ENCODE assay signal across 40 mouse cellular contexts in genomic region chr10:130287201-130287600, GRCm38 (mm10). TPM values are rescaled to one million over a fixed set of nuclear protein-coding genes. Genes with fewer than 3 reads are reported as not detected.
A peak's percentile ranks its signal among the peaks of the same experiment; 100 is the strongest.
DNase-seq lines count a peak whose midpoint lies in the region; ATAC-seq and TF ChIP-seq lines count a peak whose summit lies in the region.
"Had no signal": no experiment of that assay in that cellular context is flagged by ENCODE, and none has a peak within 500 bp of the region (broad histone marks: within the 10 kb centered on the region; RNA-seq: fewer than 3 reads in every experiment).

No protein-coding gene starts in this region.

- WGBS in liver, embryonic 12.5 days (ENCODE audit: insufficient replicate concordance), result 52% methylated on average over 1 of the region's 1 CpGs
- 43% methylated on average over 1 of the region's 1 CpGs for WGBS in cerebellum, adult 2 months

- H3K4me3 ChIP-seq in liver, embryonic 12.5 days, result no peak overlapping the region
- no peak overlapping the region for H3K4me3 ChIP-seq in cerebellum, adult 2 months (replicated peaks; ENCODE audit: insufficient read depth, low read depth, low read length)
- H3K4me3 ChIP-seq: erythroblast, embryonic 14.5 days; forebrain, embryonic 12.5 days; hindbrain, embryonic 10.5 days; hindbrain, embryonic 15.5 days; layer of hippocampus, adult 2 months; limb, embryonic 10.5 days; limb, embryonic 15.5 days; myocyte; neural tube, embryonic 12.5 days had no signal

- no peak overlapping the region for H3K27ac ChIP-seq in liver, embryonic 12.5 days
- H3K27ac ChIP-seq in cerebellum, adult 2 months (ENCODE audit: insufficient read depth, low read length), result no peak overlapping the region
- H3K27ac ChIP-seq: forebrain, embryonic 12.5 days; hindbrain, embryonic 15.5 days; layer of hippocampus, adult 2 months; limb, embryonic 10.5 days; limb, embryonic 15.5 days; liver, embryonic 14.5 days; macrophage; neural tube, embryonic 12.5 days; stomach, postnatal 0 days had no signal

- TF ChIP-seq POLR2A in cerebellum, adult 2 months (IDR thresholded peaks at IDR 0.05; ENCODE audit: borderline replicate concordance, insufficient read depth, low read length), result no peak

- intact Hi-C loops in left cerebral cortex, postnatal 4 days (cut with DNase I), result no loop called here

- no peaks in the 10 kb centered on the region for H3K9me3 ChIP-seq in liver, embryonic 12.5 days (replicated peaks)
- H3K9me3 ChIP-seq: forebrain, embryonic 12.5 days; G1E; hindbrain, embryonic 10.5 days; hindbrain, embryonic 15.5 days; limb, embryonic 10.5 days; limb, embryonic 15.5 days; neural tube, embryonic 12.5 days had no signal

- no peaks in the 10 kb centered on the region for H3K36me3 ChIP-seq in liver, embryonic 12.5 days
- H3K36me3 ChIP-seq: forebrain, embryonic 12.5 days; G1E; hindbrain, embryonic 10.5 days; hindbrain, embryonic 15.5 days; limb, embryonic 10.5 days; limb, embryonic 15.5 days; neural tube, embryonic 12.5 days had no signal

- TF ChIP-seq CTCF in cerebellum, adult 2 months (IDR thresholded peaks at IDR 0.05; ENCODE audit: borderline replicate concordance, insufficient read depth, low read depth, low read length), result no peak

- ATAC-seq in frontal cortex, adult (ENCODE audit: low TSS enrichment), result peak; percentile 100
- no peak for ATAC-seq in liver, embryonic 12.5 days
- ATAC-seq: inflammation-experienced regulatory T-cells, adult 6 months had no signal

- no peak overlapping the region for H3K9ac ChIP-seq in liver, embryonic 12.5 days
- H3K9ac ChIP-seq: forebrain, embryonic 12.5 days; hindbrain, embryonic 15.5 days; limb, embryonic 15.5 days; liver, embryonic 14.5 days; neural tube, embryonic 12.5 days had no signal

- no peaks in the 10 kb centered on the region for H3K4me1 ChIP-seq in liver, embryonic 12.5 days
- H3K4me1 ChIP-seq in cerebellum, adult 2 months (ENCODE audit: control insufficient read depth, insufficient read depth, low read length), result no peaks in the 10 kb centered on the region
- H3K4me1 ChIP-seq: hindbrain, embryonic 15.5 days; limb, embryonic 10.5 days; limb, embryonic 15.5 days had no signal

- no peak for DNase-seq in frontal cortex, postnatal 25 days (ENCODE audit: low spot score in 2 of 2)
- peak; percentile 16 for DNase-seq in left cerebral cortex, adult 11 months (ENCODE audit: low spot score)
- DNase-seq in left cerebral cortex, postnatal 4 days, result no peak
- DNase-seq in right cerebral cortex, adult 2 months (ENCODE audit: low spot score in 2 of 2), result peak; percentile 26 to 40
- DNase-seq in right cerebral cortex, postnatal 14 days, result no peak
- no peak for DNase-seq in cerebellum, adult 2 months
- DNase-seq: adrenal gland, adult 8-10 months; cerebellum, adult 11 months; cerebellum, postnatal 10 days; gastrocnemius, postnatal 14 days; heart, postnatal 14 days; kidney, adult 11 months; kidney, postnatal 14 days; layer of hippocampus, postnatal 36 days; lung, adult 2 months; lung, postnatal 10 days; thymus, adult 2 months; thymus, postnatal 36 days had no signal

- H3K27me3 ChIP-seq in liver, embryonic 12.5 days (replicated peaks), result no peaks in the 10 kb centered on the region
- H3K27me3 ChIP-seq in cerebellum, adult 2 months (ENCODE audit: control insufficient read depth, insufficient read depth, low read length), result no peaks in the 10 kb centered on the region
- H3K27me3 ChIP-seq: forebrain, embryonic 12.5 days; hindbrain, embryonic 15.5 days; limb, embryonic 15.5 days; neural tube, embryonic 12.5 days had no signal

- no peak overlapping the region for H3K4me2 ChIP-seq in liver, embryonic 12.5 days
- H3K4me2 ChIP-seq: forebrain, embryonic 12.5 days; hindbrain, embryonic 15.5 days; limb, embryonic 15.5 days; neural tube, embryonic 12.5 days had no signal

RNA-seq across cellular contexts. Expression of gene Neurod4, which starts 7.2 kb away (rescaled TPM):
- total RNA-seq in left cerebral cortex, postnatal 4 days (2021), result not detected
- not detected in 2 replicates for polyA plus RNA-seq in liver, embryonic 12.5 days (2016; fragmentation: Nextera tagmentation; extraction: Ambion mirVana)
- polyA plus RNA-seq in cerebellum, adult 2 months (2012; rRNA removed), result 0.30 and 0.38 TPM in 2 replicates
- total RNA-seq: common myeloid progenitor, adult 5-6 weeks; gastrocnemius, postnatal 14 days; granulocyte monocyte progenitor cell, adult 5-6 weeks; heart, postnatal 14 days; megakaryocyte-erythroid progenitor cell, adult 5-6 weeks had no signal
- polyA plus RNA-seq: erythroblast, embryonic 14.5 days; G1E; heart, embryonic 14.5 days; inflammation-experienced regulatory T-cells, adult 6 months; kidney, embryonic 14.5 days; limb, embryonic 15.5 days; liver, embryonic 14.5 days; lung, adult 2 months; macrophage; myocyte; stomach, postnatal 0 days; thymus, adult 2 months had no signal

RNA-seq across cellular contexts. Expression of gene Tespa1, which starts 35.5 kb away (rescaled TPM):
- 1 to 10 TPM in 1 of 2 experiments, under 1 TPM in 1; 0.56 to 2.6 TPM for total RNA-seq in left cerebral cortex, postnatal 4 days (2021)
- polyA plus RNA-seq in liver, embryonic 12.5 days (2016; fragmentation: Nextera tagmentation; extraction: Ambion mirVana), result 3.8 and 3.9 TPM in 2 replicates
- polyA plus RNA-seq in cerebellum, adult 2 months (2012; rRNA removed), result 0.06 and 0.11 TPM in 2 replicates
- total RNA-seq: midbrain, postnatal 0 days had no signal
- polyA plus RNA-seq: forebrain, embryonic 12.5 days; heart, embryonic 14.5 days; hindbrain, embryonic 10.5 days; kidney, embryonic 14.5 days; limb, embryonic 10.5 days; midbrain, postnatal 0 days; myocyte had no signal

Comparison
In these comparisons a context has a peak if more than half of its experiments do, and no peak if none do; other contexts are left out.
1. DNase-seq: peak in left cerebral cortex, adult 11 months (single experiment) and right cerebral cortex, adult 2 months (2 of 2); none in frontal cortex, postnatal 25 days (0 of 2), left cerebral cortex, postnatal 4 days (single experiment), right cerebral cortex, postnatal 14 days (single experiment) and cerebellum, adult 2 months (0 of 2).